Mouse (Mus musculus) CH12.LX (cell line): ENCODE data around the gene Ppp4c. TPM values are rescaled to one million over a fixed set of nuclear protein-coding genes. Genes with fewer than 3 reads are reported as not detected.

ENCODE experiments used
- DNase-seq: peaks from one replicate; pipeline ENCODE4 v3.0.0-alpha.2; 2013; ENCODE audit errors: extremely low read depth
- H3K27ac ChIP-seq: 2 replicates; pipeline ENCODE4 v1.5.1; 2012; ENCODE audit warnings: low read depth, mild to moderate bottlenecking, control low read depth, moderate library complexity; ENCODE audit not compliant: insufficient read depth
- H3K27me3 ChIP-seq: replicated peaks from 2 replicates; pipeline ENCODE3; 2012; ENCODE audit warnings: inconsistent platforms
- H3K36me3 ChIP-seq, 2 experiments: replicated peaks in 1 of 2; 2 replicates each; pipeline versions ENCODE3 to v1.6.1; 2012; ENCODE audit warnings: inconsistent platforms in 1 of 2, low read length in 1 of 2, mild to moderate bottlenecking in 1 of 2, mixed read lengths in 1 of 2, moderate library complexity in 1 of 2; ENCODE audit not compliant: control insufficient read depth in 1 of 2, insufficient read depth in 1 of 2
- H3K4me1 ChIP-seq, 2 experiments: 2 replicates each; pipeline ENCODE4 v1.6.1; 2012; ENCODE audit warnings: inconsistent platforms in 1 of 2, moderate library complexity in 1 of 2; ENCODE audit not compliant: insufficient read depth in 2 of 2, control insufficient read depth in 1 of 2
- H3K4me2 ChIP-seq: 2 replicates; pipeline ENCODE4 v1.6.1; 2012; ENCODE audit warnings: low read depth, mild to moderate bottlenecking, control low read depth; ENCODE audit not compliant: poor library complexity, insufficient read depth, severe bottlenecking
- H3K4me3 ChIP-seq, 3 experiments: fragments of 150-350 bp in 1 of 3; sonication (generic) in 1 of 3; replicated peaks in 1 of 3; 2 replicates each; pipeline versions ENCODE3 to v1.5.1; 2011 to 2012; ENCODE audit warnings: low read depth in 2 of 3, low read length in 2 of 3, mild to moderate bottlenecking in 2 of 3, moderate library complexity in 2 of 3, control low read depth in 1 of 3, improper control_type of control experiment in 1 of 3, inconsistent platforms in 1 of 3, mixed read lengths in 1 of 3; ENCODE audit not compliant: poor library complexity in 1 of 3
- H3K79me2 ChIP-seq: replicated peaks from 2 replicates; pipeline ENCODE4 v1.6.1; 2012; ENCODE audit warnings: mild to moderate bottlenecking, moderate library complexity; ENCODE audit not compliant: control insufficient read depth, poor library complexity, insufficient read depth, severe bottlenecking; ENCODE audit errors: extremely low read depth
- H3K9ac ChIP-seq: 2 replicates; pipeline ENCODE4 v1.6.1; 2012; ENCODE audit warnings: low read depth, mild to moderate bottlenecking, control low read depth, moderate library complexity; ENCODE audit not compliant: insufficient read depth
- H3K9me3 ChIP-seq: replicated peaks from 2 replicates; pipeline ENCODE3; 2012; ENCODE audit warnings: low read length, inconsistent platforms, mixed read lengths
- CHD1 ChIP-seq: IDR thresholded peaks from 2 replicates; pipeline ENCODE4 v1.6.1; 2012; ENCODE audit warnings: low read depth, low read length, improper control_type of control experiment, inconsistent platforms
- CTCF ChIP-seq, 2 experiments: IDR thresholded peaks in 1 of 2; conservative IDR thresholded peaks in 1 of 2; 2 replicates each; pipeline ENCODE4 v1.5.1; 2011 to 2012; ENCODE audit warnings: low read depth in 2 of 2, low read length in 2 of 2, improper control_type of control experiment in 1 of 2, inconsistent platforms in 1 of 2, mild to moderate bottlenecking in 1 of 2, moderate library complexity in 1 of 2
- E2F4 ChIP-seq: IDR thresholded peaks from 2 replicates; pipeline ENCODE4 v1.6.1; 2011; ENCODE audit warnings: low read depth, low read length, improper control_type of control experiment; ENCODE audit not compliant: insufficient replicate concordance
- ELF1 ChIP-seq: IDR thresholded peaks from 2 replicates; pipeline ENCODE4 v1.6.1; 2014; ENCODE audit warnings: low read depth, mild to moderate bottlenecking, inconsistent platforms, low read length, improper control_type of control experiment
- EP300 ChIP-seq: IDR thresholded peaks from 2 replicates; pipeline ENCODE4 v1.6.1; 2011; ENCODE audit warnings: low read length, improper control_type of control experiment
- GABPA ChIP-seq: IDR thresholded peaks from 2 replicates; pipeline ENCODE4 v1.6.1; 2012; ENCODE audit warnings: low read depth, low read length, improper control_type of control experiment, inconsistent platforms; ENCODE audit not compliant: insufficient replicate concordance
- IRF4 ChIP-seq: IDR thresholded peaks from 2 replicates; pipeline ENCODE4 v1.6.1; 2014; ENCODE audit warnings: low read depth, mild to moderate bottlenecking, inconsistent platforms, low read length, improper control_type of control experiment
- JUN ChIP-seq: IDR thresholded peaks from 2 replicates; pipeline ENCODE4 v1.6.1; 2011; ENCODE audit warnings: low read depth, mild to moderate bottlenecking, low read length, improper control_type of control experiment, moderate library complexity; ENCODE audit not compliant: insufficient read depth
- JUND ChIP-seq: conservative IDR thresholded peaks from 2 replicates; pipeline ENCODE4 v1.6.1; 2011; ENCODE audit warnings: low read depth, low read length, improper control_type of control experiment
- MAX ChIP-seq: IDR thresholded peaks from 2 replicates; pipeline ENCODE4 v1.6.1; 2011; ENCODE audit warnings: low read length, improper control_type of control experiment
- MEF2A ChIP-seq: IDR thresholded peaks from 2 replicates; pipeline ENCODE4 v1.6.1; 2014; ENCODE audit warnings: low read depth, mild to moderate bottlenecking, inconsistent platforms, low read length, improper control_type of control experiment, borderline replicate concordance
- MXI1 ChIP-seq: IDR thresholded peaks from 2 replicates; pipeline ENCODE4 v1.6.1; 2011; ENCODE audit warnings: mild to moderate bottlenecking, low read depth, low read length, improper control_type of control experiment
- NRF1 ChIP-seq: IDR thresholded peaks from 2 replicates; pipeline ENCODE4 v1.6.1; 2014; ENCODE audit warnings: low read depth, mild to moderate bottlenecking, inconsistent platforms, low read length, improper control_type of control experiment, moderate library complexity
- PAX5 ChIP-seq: IDR thresholded peaks from 2 replicates; pipeline ENCODE4 v1.6.1; 2012; ENCODE audit warnings: low read length, inconsistent platforms, mixed read lengths
- POLR2A ChIP-seq: IDR thresholded peaks from 2 replicates; pipeline ENCODE4 v1.6.1; 2011; ENCODE audit warnings: low read depth, mild to moderate bottlenecking, improper control_type of control experiment, low read length
- RCOR1 ChIP-seq: conservative IDR thresholded peaks from 2 replicates; pipeline ENCODE4 v1.6.1; 2012; ENCODE audit warnings: low read depth, mild to moderate bottlenecking, inconsistent platforms, low read length, improper control_type of control experiment
- SIN3A ChIP-seq: IDR thresholded peaks from 2 replicates; pipeline ENCODE4 v1.6.1; 2012; ENCODE audit warnings: low read length, improper control_type of control experiment, inconsistent platforms
- TBP ChIP-seq: conservative IDR thresholded peaks from 2 replicates; pipeline ENCODE4 v1.6.1; 2011; ENCODE audit warnings: low read depth, low read length, improper control_type of control experiment
- TCF12 ChIP-seq: IDR thresholded peaks from 2 replicates; pipeline ENCODE4 v1.6.1; 2014; ENCODE audit warnings: low read depth, mild to moderate bottlenecking, inconsistent platforms, low read length, improper control_type of control experiment
- USF1 ChIP-seq: IDR thresholded peaks from 2 replicates; pipeline ENCODE4 v1.6.1; 2014; ENCODE audit warnings: low read depth, mild to moderate bottlenecking, inconsistent platforms, low read length, improper control_type of control experiment
- USF2 ChIP-seq: conservative IDR thresholded peaks from 2 replicates; pipeline ENCODE4 v1.6.1; 2011; ENCODE audit warnings: low read depth, low read length, improper control_type of control experiment
- ZMIZ1 ChIP-seq: IDR thresholded peaks from 2 replicates; pipeline ENCODE4 v1.6.1; 2012; ENCODE audit warnings: low read depth, mild to moderate bottlenecking, inconsistent platforms, low read length, improper control_type of control experiment
- ZNF384 ChIP-seq: IDR thresholded peaks from 2 replicates; pipeline ENCODE4 v1.6.1; 2012; ENCODE audit warnings: low read depth, low read length, improper control_type of control experiment, inconsistent platforms
- dilution Hi-C: fragments of 300-500 bp; cut with MboI; formaldehyde crosslinking; loops from 2 replicates; pipeline ENCODE4 v1.14.3; 2020; ENCODE audit warnings: low sequenced_read_pairs; ENCODE audit not compliant: extremely low pct_unique_long_range_greater_than_20kb, extremely low pct_ligation_motif_present
- in situ Hi-C: fragments of 300-500 bp; cut with MboI; formaldehyde crosslinking; loops from 3 replicates; pipeline ENCODE4 v1.14.3; 2019; ENCODE audit warnings: low sequenced_read_pairs, low pct_ligation_motif_present, low pct_unique_long_range_greater_than_20kb, mixed read lengths
- polyA plus RNA-seq: library from polyadenylated mRNA; unstranded; fragments of >175 nt; gene quantifications from 2 replicates; pipeline ENCODE4 v1.2.1, GENCODE M21; 2012; ENCODE audit warnings: low read depth; ENCODE audit not compliant: insufficient read length
- total RNA-seq, 2 experiments: library from RNA; depleted of rRNA; stranded (reverse); fragments of 300-350 nt in 1 of 2; fragments of >200 nt in 1 of 2; gene quantifications; 2 replicates each; pipeline ENCODE4 v1.2.3; 2012 to 2014

The Ppp4c gene
- total and polyA plus RNA-seq, 3 experiments: 161 to 213 (median 195) TPM

GRCm38 (mm10) chr7:126825403-126825802 lies 33.1 kb upstream of the Ppp4c start:
- H3K27me3 ChIP-seq: peaks cover 52% of the 10 kb centered on the region
- DNase-seq: no peak
- TF ChIP-seq SIN3A: no peak
- TF ChIP-seq ZNF384: peak; percentile 77
- no peak overlapping the region for H3K27ac ChIP-seq
- H3K36me3 ChIP-seq: no peaks in the 10 kb centered on the region
- H3K4me2 ChIP-seq: no peak overlapping the region
- peaks cover 7 to 8% of the 10 kb centered on the region in 2 experiments; a peak in 2 of 4 replicates for H3K4me1 ChIP-seq
- dilution Hi-C loops (no loop called here), in situ Hi-C loops (no loop called here)
- H3K79me2 ChIP-seq: no peaks in the 10 kb centered on the region
- H3K9ac ChIP-seq: no peak overlapping the region
- no peaks in the 10 kb centered on the region for H3K9me3 ChIP-seq
- no peak overlapping the region for H3K4me3 ChIP-seq

GRCm38 (mm10) chr7:126823940-126824339 lies 31.6 kb upstream of the Ppp4c start:
- no peak overlapping the region for H3K27ac ChIP-seq
- H3K36me3 ChIP-seq: no peaks in the 10 kb centered on the region
- H3K9me3 ChIP-seq: peaks cover 2% of the 10 kb centered on the region
- in situ Hi-C loops: no loop called here
- H3K79me2 ChIP-seq: no peaks in the 10 kb centered on the region
- no peak for TF ChIP-seq E2F4
- no peak for TF ChIP-seq RCOR1
- no peak for TF ChIP-seq POLR2A
- TF ChIP-seq EP300: no peak
- TF ChIP-seq ELF1: no peak
- no peak for TF ChIP-seq USF2
- no peak for TF ChIP-seq IRF4
- H3K4me2 ChIP-seq: no peak overlapping the region
- dilution Hi-C loops: no loop called here
- no peak for DNase-seq
- H3K4me3 ChIP-seq: no peak overlapping the region
- H3K4me1 ChIP-seq: peaks cover 2 to 4% of the 10 kb centered on the region in 2 experiments; a peak in 1 of 4 replicates
- peaks cover 42% of the 10 kb centered on the region for H3K27me3 ChIP-seq
- H3K9ac ChIP-seq: no peak overlapping the region

GRCm38 (mm10) chr7:126823202-126823711 lies 31.0 kb upstream of the Ppp4c start:
- no peak for DNase-seq
- Histone ChIP-seq H3K9ac (no peak overlapping the region), H3K27ac (no peak overlapping the region), H3K79me2 (no peaks in the 10 kb centered on the region), H3K9me3 (peaks cover 3% of the 10 kb centered on the region)
- in situ Hi-C loops (no loop called here), dilution Hi-C loops (no loop called here)
- TF ChIP-seq TBP: no peak
- no peak for TF ChIP-seq NRF1
- TF ChIP-seq ELF1: no peak
- TF ChIP-seq SIN3A: no peak
- TF ChIP-seq MEF2A: no peak
- TF ChIP-seq MXI1: no peak
- TF ChIP-seq TCF12: no peak
- no peak for TF ChIP-seq PAX5
- no peak for TF ChIP-seq JUN
- no peak for TF ChIP-seq MAX
- no peak for TF ChIP-seq E2F4
- no peak for TF ChIP-seq USF1
- no peak for TF ChIP-seq CTCF (conservative IDR thresholded peaks at IDR 0.05 in 1 of 2, IDR thresholded peaks at IDR 0.05 in 1 of 2; ENCODE audit: low read depth in 2 of 2, low read length in 2 of 2)
- no peak for TF ChIP-seq ZMIZ1
- no peak for TF ChIP-seq ZNF384
- no peak for TF ChIP-seq CHD1
- TF ChIP-seq GABPA: no peak
- no peak for TF ChIP-seq JUND
- TF ChIP-seq, all 38 proteins: peak for 0
- Histone ChIP-seq H3K4me3 (no peak overlapping the region), H3K27me3 (peaks cover 36% of the 10 kb centered on the region), H3K4me1 (peaks cover 2 to 4% of the 10 kb centered on the region in 2 experiments; a peak in 1 of 4 replicates), H3K36me3 (no peaks in the 10 kb centered on the region), H3K4me2 (no peak overlapping the region)
